Mouse (Mus musculus) left cerebral cortex, postnatal 25 days (tissue): ENCODE measurements around the gene Mrpl57. TPM values are rescaled to one million over a fixed set of nuclear protein-coding genes. Genes with fewer than 3 reads are reported as not detected.
"Not testable (repeated sequence)": the region's sequence is repeated elsewhere in the genome, so short reads cannot be mapped to it uniquely, and the experiment has no call there.

Source experiments
- DNase-seq, 2 experiments: peaks; one replicate each; pipeline ENCODE4 v3.0.0; 2022; ENCODE audit warnings: low spot score in 2 of 2, mixed read lengths in 1 of 2
- intact Hi-C: fragments of 180-260 bp; cut with DNase I; formaldehyde crosslinking; loops from one replicate; pipeline ENCODE4 v1.15.1; 2025
- microRNA-seq, 2 experiments: library from miRNA; unstranded; fragments of <30 nt; microRNA quantifications; one replicate each; pipeline ENCODE4 v1.2.0; 2022
- total RNA-seq, 2 experiments: library from RNA; stranded (reverse); gene quantifications; 2 replicates each; pipeline ENCODE4 v1.2.3; 2021

The Mrpl57 gene
- total RNA-seq, 2 experiments from 2014 or later, result 67.6 to 69.8 TPM

DNA sequence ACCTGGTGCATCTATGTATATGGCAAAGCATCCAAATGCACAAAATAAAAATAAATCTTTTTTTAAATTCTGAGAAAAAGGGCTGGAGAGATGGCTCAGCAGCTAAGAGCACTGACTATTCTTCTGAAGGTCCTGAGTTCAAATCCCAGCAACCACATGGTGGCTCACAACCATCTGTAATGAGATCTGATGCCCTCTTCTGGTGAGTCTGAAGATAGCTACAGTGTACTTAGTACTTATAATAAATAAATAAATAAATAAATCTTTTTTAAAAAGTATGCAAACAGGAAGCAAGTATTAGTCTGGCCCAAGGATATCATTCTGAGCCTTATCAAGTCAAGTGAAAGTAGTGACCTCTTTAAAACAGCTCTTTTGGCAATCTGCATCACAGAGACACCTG, 30.0 kb downstream of the Mrpl57 start:
- intact Hi-C loops, DNase-seq: not testable (repeated sequence)

- no peak for DNase-seq
- intact Hi-C loops, result no loop called here
These were observed 32.6 kb downstream of the Mrpl57 start for GRCm38 (mm10) chr14:57858601-57859000.

DNA sequence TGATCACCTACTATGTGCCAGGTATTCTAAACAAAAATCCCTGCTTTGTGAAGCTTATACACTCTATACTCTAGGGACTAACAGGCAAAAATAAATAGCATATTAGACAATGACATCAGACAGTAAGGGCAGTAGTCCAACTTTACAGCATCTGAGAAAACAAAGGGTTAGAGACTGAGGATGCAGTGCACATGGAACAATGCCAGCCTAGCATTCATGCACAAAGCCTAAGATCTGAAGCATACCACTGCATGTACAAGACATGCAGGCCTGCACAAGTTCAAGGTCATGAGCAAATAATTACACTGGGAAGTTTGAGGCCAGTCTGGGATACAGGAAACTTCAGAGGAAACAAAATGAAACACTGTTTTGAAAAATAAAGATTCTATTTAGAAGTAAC, 33.5 kb downstream of the Mrpl57 start:
- no peak for DNase-seq
- intact Hi-C loops, result no loop called here

GRCm38 (mm10) chr14:57861987-57862412, 36.0 kb downstream of the Mrpl57 start:
- intact Hi-C loops, result loop anchor here (2.0 kb wide), 1 partner anchor 27 kb away; no protein-coding TSS in a partner anchor
- no peak for DNase-seq

DNA sequence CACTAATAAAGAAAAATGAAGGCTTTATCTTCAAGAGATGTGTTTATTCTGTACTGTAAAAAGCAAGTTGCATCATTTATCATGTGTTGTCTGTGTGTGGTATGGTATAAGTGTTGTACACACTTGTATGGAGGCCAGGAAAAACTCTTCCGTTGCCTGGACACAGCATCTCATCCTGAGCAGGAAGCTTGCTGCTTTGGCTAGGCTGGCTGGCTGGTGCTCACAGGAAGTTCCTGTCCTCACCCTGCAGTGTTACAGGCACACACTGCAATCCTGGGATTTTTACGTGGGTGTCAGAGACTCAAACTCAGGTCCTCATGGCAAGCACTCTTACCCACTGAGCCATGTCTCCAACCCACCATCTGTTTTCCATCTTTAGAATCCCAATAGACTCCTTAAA, 37.1 kb downstream of the Mrpl57 start:
- intact Hi-C loops, result no loop called here
- no peak for DNase-seq

DNA sequence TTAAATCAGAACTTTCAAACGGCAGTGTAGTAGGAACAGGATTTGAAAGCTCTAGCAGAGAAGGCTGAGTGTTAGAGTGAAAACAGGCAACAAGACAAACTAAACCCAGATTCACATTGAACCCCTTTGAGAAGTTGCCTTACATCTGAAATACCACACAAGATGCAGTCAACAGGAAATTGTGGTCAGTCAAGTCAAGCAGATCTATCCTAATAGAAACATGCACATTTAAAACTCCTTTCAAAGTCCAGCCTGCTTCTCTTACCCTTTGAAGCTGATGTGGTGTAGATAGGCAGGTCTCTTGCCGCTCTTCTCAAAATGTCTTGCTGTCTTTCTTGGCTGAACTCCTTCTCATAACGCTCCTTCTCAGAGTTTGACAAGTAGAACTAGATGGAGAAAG, 39.2 kb downstream of the Mrpl57 start:
- no peak for DNase-seq
- intact Hi-C loops, result no loop called here

GRCm38 (mm10) chr14:57866676-57867276, 40.7 kb downstream of the Mrpl57 start:
- peak in 1 of 2 experiments; percentile 63 for DNase-seq
- intact Hi-C loops, result loop anchor here (2.0 kb wide), 1 partner anchor 24 kb away; the partner anchor contains the start of gene Zdhhc20

DNA sequence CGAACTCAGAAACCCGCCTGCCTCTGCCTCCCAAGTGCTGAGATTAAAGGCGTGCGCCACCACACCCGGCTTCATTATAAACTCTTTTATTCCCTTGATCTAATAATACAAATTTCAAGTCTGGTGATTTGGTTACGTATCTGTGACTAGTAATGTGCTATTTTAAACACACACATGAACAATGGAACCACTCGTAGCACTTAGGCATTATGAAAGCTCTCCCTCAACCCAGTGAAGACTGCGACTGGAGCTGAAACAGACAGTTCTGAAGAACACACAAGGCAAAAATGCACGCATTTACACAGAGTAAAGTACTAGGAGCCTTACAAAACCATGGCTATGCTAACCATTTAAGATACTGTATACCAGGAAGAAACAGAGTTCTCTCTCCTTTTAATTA, 51.9 kb downstream of the Mrpl57 start:
- DNase-seq, result no peak
- intact Hi-C loops, result loop anchor here (5.0 kb wide), 1 partner anchor 34 kb away; no protein-coding TSS in a partner anchor

Small RNA genes within 50 kb of the gene (microRNA-seq; reads per million reads assigned to microRNA genes)
- gene Mir3077, result 0.99 to 6.0 reads per million in 2 experiments

Other genes starting within 250 kb of the Mrpl57 start
- 10 to 100 TPM; 13.1 to 13.3 TPM for gene Xpo4, start 160.8 kb upstream of the Mrpl57 start, total RNA-seq
- under 1 TPM; 0.76 to 0.83 TPM for gene Gm49361, start 80.1 kb upstream of the Mrpl57 start, total RNA-seq
- 10 to 100 TPM; 14.2 to 15.4 TPM for gene Lats2, start 67.8 kb upstream of the Mrpl57 start, total RNA-seq
- 10 to 100 TPM; 38.6 to 45.7 TPM for gene Sap18, start 28.1 kb upstream of the Mrpl57 start, total RNA-seq
- 1 to 10 TPM in 1 of 2 experiments, under 1 TPM in 1; 0.80 to 1.3 TPM for gene Ska3, start within 50 bp of the Mrpl57 start, total RNA-seq
- 10 to 100 TPM; 29.6 to 31.2 TPM for gene Zdhhc20, start 64.0 kb downstream of the Mrpl57 start, total RNA-seq
- gene Micu2, start 173.0 kb downstream of the Mrpl57 start, total RNA-seq, result 10 to 100 TPM; 22.3 to 29.0 TPM
- 10 to 100 TPM; 25.8 to 26.1 TPM for gene Fgf9, start 244.3 kb downstream of the Mrpl57 start, total RNA-seq